In the genomic region with DNA sequence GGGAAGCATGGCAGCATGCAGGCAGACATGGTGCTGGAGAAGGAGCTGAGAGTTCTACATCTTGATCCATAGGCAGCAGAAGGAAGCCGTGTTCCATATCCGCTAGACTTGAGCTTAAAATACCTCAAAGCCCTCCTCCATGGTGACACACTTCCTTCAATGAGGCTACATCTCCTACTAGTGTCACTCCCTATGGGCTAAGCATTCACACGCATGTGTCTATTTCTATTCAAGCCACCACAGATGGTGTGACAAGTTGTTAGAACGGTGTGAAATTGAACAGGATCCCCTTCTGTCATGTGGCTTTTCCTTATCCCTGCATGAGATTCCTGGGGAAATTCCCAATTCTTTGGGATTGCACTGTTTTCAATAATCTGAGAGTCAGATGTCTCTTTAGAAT, we compare ENCODE assay signal across 23 mouse cellular contexts.
A peak's percentile ranks its signal among the peaks of the same experiment; 100 is the strongest.
DNase-seq lines count a peak whose midpoint lies in the region; ATAC-seq lines count a peak whose summit lies in the region.
"Had no signal": no experiment of that assay in that cellular context is flagged by ENCODE, and none has a peak within 500 bp of the region (broad histone marks: within the 10 kb centered on the region; RNA-seq: fewer than 3 reads in every experiment).

No protein-coding gene starts in this region.

- 0 out of 2 replicates have a peak, but pooled peaks cover 2% of the 10 kb centered on the region for H3K9me3 ChIP-seq in forebrain, embryonic 14.5 days (replicated peaks; ENCODE audit: control insufficient read depth, low read length)
- H3K9me3 ChIP-seq in forebrain, embryonic 11.5 days (ENCODE audit: control insufficient read depth, low read length) = peaks cover 4% of the 10 kb centered on the region; the same call in 1 of the 2 replicates
- no peaks in the 10 kb centered on the region for H3K9me3 ChIP-seq in midbrain, embryonic 11.5 days (ENCODE audit: control insufficient read depth, low read length)
- no peaks in the 10 kb centered on the region for H3K9me3 ChIP-seq in midbrain, embryonic 16.5 days (replicated peaks; ENCODE audit: control insufficient read depth, low read length, poor library complexity, severe bottlenecking)
- H3K9me3 ChIP-seq: embryonic facial prominence, embryonic 13.5 days; heart, embryonic 10.5 days; hindbrain, embryonic 13.5 days had no signal

- H3K4me3 ChIP-seq in forebrain, embryonic 14.5 days (ENCODE audit: low read depth, low read length) = no peak overlapping the region
- no peak overlapping the region for H3K4me3 ChIP-seq in forebrain, embryonic 11.5 days (ENCODE audit: low read depth, low read length)
- no peak overlapping the region for H3K4me3 ChIP-seq in midbrain, embryonic 11.5 days (ENCODE audit: low read depth, low read length)
- H3K4me3 ChIP-seq in midbrain, embryonic 16.5 days (ENCODE audit: low read depth, low read length) = no peak overlapping the region
- H3K4me3 ChIP-seq: embryonic facial prominence, embryonic 13.5 days; heart, embryonic 10.5 days; hindbrain, embryonic 13.5 days had no signal

- no peaks in the 10 kb centered on the region for H3K36me3 ChIP-seq in forebrain, embryonic 14.5 days (ENCODE audit: control insufficient read depth, insufficient read depth, low read length)
- no peaks in the 10 kb centered on the region for H3K36me3 ChIP-seq in forebrain, embryonic 11.5 days (ENCODE audit: control insufficient read depth, insufficient read depth, low read length)
- no peaks in the 10 kb centered on the region for H3K36me3 ChIP-seq in midbrain, embryonic 11.5 days (ENCODE audit: control insufficient read depth, insufficient read depth, low read length)
- H3K36me3 ChIP-seq in midbrain, embryonic 16.5 days (ENCODE audit: control insufficient read depth, insufficient read depth, low read length) = no peaks in the 10 kb centered on the region
- H3K36me3 ChIP-seq: embryonic facial prominence, embryonic 13.5 days; G1E; heart, embryonic 10.5 days; hindbrain, embryonic 13.5 days had no signal

- WGBS in forebrain, embryonic 14.5 days = 75% methylated on average over 4 of the region's 4 CpGs
- 96% methylated on average over 4 of the region's 4 CpGs for WGBS in forebrain, embryonic 11.5 days
- 93% methylated on average over 4 of the region's 4 CpGs for WGBS in midbrain, embryonic 11.5 days
- WGBS in midbrain, embryonic 16.5 days = 93% methylated on average over 4 of the region's 4 CpGs

- H3K27me3 ChIP-seq in forebrain, embryonic 14.5 days (replicated peaks; ENCODE audit: control insufficient read depth, insufficient read depth, low read length) = peaks cover 12% of the 10 kb centered on the region
- H3K27me3 ChIP-seq in forebrain, embryonic 11.5 days (ENCODE audit: control insufficient read depth, insufficient read depth, low read length) = peaks cover 49% of the 10 kb centered on the region
- H3K27me3 ChIP-seq in midbrain, embryonic 11.5 days (ENCODE audit: control insufficient read depth, insufficient read depth, low read length) = no peaks in the 10 kb centered on the region
- no peaks in the 10 kb centered on the region for H3K27me3 ChIP-seq in midbrain, embryonic 16.5 days (ENCODE audit: control insufficient read depth, insufficient read depth, low read depth, low read length)
- H3K27me3 ChIP-seq: embryonic facial prominence, embryonic 13.5 days had no signal

- H3K4me1 ChIP-seq in forebrain, embryonic 14.5 days (ENCODE audit: control insufficient read depth, insufficient read depth, low read length) = peaks cover 11% of the 10 kb centered on the region; the same call in 1 of the 2 replicates
- peaks cover 7% of the 10 kb centered on the region for H3K4me1 ChIP-seq in forebrain, embryonic 11.5 days (replicated peaks; ENCODE audit: control insufficient read depth, insufficient read depth, low read length)
- no peaks in the 10 kb centered on the region; the same call in 1 of the 2 replicates for H3K4me1 ChIP-seq in midbrain, embryonic 11.5 days (ENCODE audit: control insufficient read depth, insufficient read depth, low read length)
- H3K4me1 ChIP-seq in midbrain, embryonic 16.5 days (ENCODE audit: control insufficient read depth, insufficient read depth, low read length) = no peaks in the 10 kb centered on the region
- H3K4me1 ChIP-seq: embryonic facial prominence, embryonic 13.5 days had no signal

- no peak overlapping the region for H3K4me2 ChIP-seq in forebrain, embryonic 14.5 days (ENCODE audit: low read length)
- H3K4me2 ChIP-seq in forebrain, embryonic 11.5 days (ENCODE audit: low read depth, low read length, severe bottlenecking) = no peak overlapping the region
- no peak overlapping the region for H3K4me2 ChIP-seq in midbrain, embryonic 11.5 days
- no peak overlapping the region for H3K4me2 ChIP-seq in midbrain, embryonic 16.5 days (ENCODE audit: low read length)
- H3K4me2 ChIP-seq: embryonic facial prominence, embryonic 13.5 days; hindbrain, embryonic 13.5 days had no signal

- H3K27ac ChIP-seq in forebrain, embryonic 14.5 days (ENCODE audit: low read depth, low read length) = no peak overlapping the region
- H3K27ac ChIP-seq in forebrain, embryonic 11.5 days (ENCODE audit: low read depth, low read length) = no peak overlapping the region
- no peak overlapping the region for H3K27ac ChIP-seq in midbrain, embryonic 11.5 days (ENCODE audit: low read depth, low read length)
- no peak overlapping the region for H3K27ac ChIP-seq in midbrain, embryonic 16.5 days (ENCODE audit: low read length)
- H3K27ac ChIP-seq: embryonic facial prominence, embryonic 13.5 days; heart, embryonic 10.5 days; hindbrain, embryonic 13.5 days; hindbrain, postnatal 0 days had no signal

- no peak for ATAC-seq in forebrain, embryonic 14.5 days
- ATAC-seq in forebrain, embryonic 11.5 days (replicated peaks; ENCODE audit: low FRiP score) = no peak
- ATAC-seq in midbrain, embryonic 11.5 days (ENCODE audit: low FRiP score) = no peak
- ATAC-seq in midbrain, embryonic 16.5 days = no peak
- ATAC-seq: CD4-positive, CD25-positive, alpha-beta regulatory T cell, adult 4 months; hindbrain, postnatal 0 days had no signal

- no peak overlapping the region for H3K9ac ChIP-seq in forebrain, embryonic 14.5 days (ENCODE audit: low read length)
- no peak overlapping the region for H3K9ac ChIP-seq in forebrain, embryonic 11.5 days (ENCODE audit: low read length)
- H3K9ac ChIP-seq in midbrain, embryonic 11.5 days (ENCODE audit: low read length) = no peak overlapping the region
- H3K9ac ChIP-seq in midbrain, embryonic 16.5 days (ENCODE audit: low read depth, low read length) = no peak overlapping the region
- H3K9ac ChIP-seq: embryonic facial prominence, embryonic 13.5 days; hindbrain, embryonic 13.5 days had no signal

- peak; percentile 67 for DNase-seq in forebrain, embryonic 14.5 days (ENCODE audit: low spot score)
- DNase-seq in forebrain, embryonic 11.5 days (ENCODE audit: low spot score) = no peak
- DNase-seq in frontal cortex, adult 2 months (ENCODE audit: extremely low spot score in 1 of 2, low spot score in 1 of 2) = peak; percentile 11 to 47
- no peak for DNase-seq in frontal cortex, postnatal 14 days (ENCODE audit: low spot score in 2 of 2)
- peak; percentile 19 for DNase-seq in midbrain, embryonic 11.5 days (ENCODE audit: low spot score, missing footprints)
- peak; percentile 36 for DNase-seq in brain, embryonic 18.5 days (ENCODE audit: low read depth, low spot score)
- no peak for DNase-seq in thymus, postnatal 25 days
- DNase-seq: adrenal gland, adult 8-10 months; adrenal gland, postnatal 36 days; B cell, adult 2 months; cerebellum, adult 18-20 months; cerebellum, adult 9-11 months; cerebellum, postnatal 36 days; gastrocnemius, postnatal 36 days; heart, adult 18-20 months; heart, postnatal 10 days had no signal

Comparison
In these comparisons a context has a peak if more than half of its experiments do, and no peak if none do; other contexts are left out.
1. DNase-seq: peak in forebrain, embryonic 14.5 days (single experiment), frontal cortex, adult 2 months (2 of 2), midbrain, embryonic 11.5 days (single experiment) and brain, embryonic 18.5 days (single experiment); none in forebrain, embryonic 11.5 days (single experiment), frontal cortex, postnatal 14 days (0 of 2) and thymus, postnatal 25 days (single experiment).